Mouse (Mus musculus) layer of hippocampus, adult 9-11 months (tissue): ENCODE measurements around the gene Dpm3.
A peak's percentile ranks its signal among the peaks of the same experiment; 100 is the strongest.

Experiments
- DNase-seq: peaks from one replicate; pipeline ENCODE4 v3.0.0; 2022

The Dpm3 gene

GRCm38 (mm10) chr3:89270891-89271290 lies 11.7 kb downstream of the Dpm3 start:
- peak; percentile 88 for DNase-seq

- DNase-seq = no peak
Observed at GRCm38 (mm10) chr3:89271760-89272159, 12.6 kb downstream of the Dpm3 start.

GRCm38 (mm10) chr3:89276061-89276460 lies 16.9 kb downstream of the Dpm3 start:
- DNase-seq = no peak

GRCm38 (mm10) chr3:89277281-89278021 lies 18.3 kb downstream of the Dpm3 start:
- DNase-seq = no peak

- no peak for DNase-seq
Observed at GRCm38 (mm10) chr3:89278107-89278506, 18.9 kb downstream of the Dpm3 start.

GRCm38 (mm10) chr3:89278643-89279042 lies 19.5 kb downstream of the Dpm3 start:
- DNase-seq = no peak

GRCm38 (mm10) chr3:89279153-89279890 lies 20.2 kb downstream of the Dpm3 start:
- DNase-seq = peak; percentile 89

GRCm38 (mm10) chr3:89280050-89280605 lies 21.0 kb downstream of the Dpm3 start:
- DNase-seq = peak; percentile 85

- peak; percentile 57 for DNase-seq
Observed at GRCm38 (mm10) chr3:89280606-89281511, 21.7 kb downstream of the Dpm3 start, which contains the start of gene Efna1. Gene Efna1, minus strand, starts transcription at chr3:89281142.

- DNase-seq = peak; percentile 80
Observed at GRCm38 (mm10) chr3:89281579-89282290, 22.6 kb downstream of the Dpm3 start.

- DNase-seq = no peak
Observed at GRCm38 (mm10) chr3:89282291-89282643, 23.1 kb downstream of the Dpm3 start.

GRCm38 (mm10) chr3:89284261-89284660 lies 25.1 kb downstream of the Dpm3 start:
- DNase-seq = no peak

- no peak for DNase-seq
Observed at GRCm38 (mm10) chr3:89285526-89285925, 26.4 kb downstream of the Dpm3 start.

- no peak for DNase-seq
Observed at GRCm38 (mm10) chr3:89287286-89287685, 28.1 kb downstream of the Dpm3 start.

- no peak for DNase-seq
Observed at GRCm38 (mm10) chr3:89288503-89288928, 29.4 kb downstream of the Dpm3 start.

- no peak for DNase-seq
Observed at GRCm38 (mm10) chr3:89291874-89292273, 32.7 kb downstream of the Dpm3 start.

GRCm38 (mm10) chr3:89292303-89292702 lies 33.1 kb downstream of the Dpm3 start:
- no peak for DNase-seq

GRCm38 (mm10) chr3:89293247-89293918 lies 34.2 kb downstream of the Dpm3 start:
- DNase-seq = no peak

GRCm38 (mm10) chr3:89294195-89294594 lies 35.0 kb downstream of the Dpm3 start:
- no peak for DNase-seq

- DNase-seq = peak; percentile 54
Observed at GRCm38 (mm10) chr3:89295685-89296230, 36.6 kb downstream of the Dpm3 start.

- no peak for DNase-seq
Observed at GRCm38 (mm10) chr3:89296761-89297396, 37.7 kb downstream of the Dpm3 start.
